Mouse (Mus musculus): Measurements from ENCODE around the gene Vamp2.

GRCm38 (mm10) chr11:69096360-69096986, 8.2 kb downstream of the Vamp2 start:
- no peak for TF ChIP-seq CTCF (conservative IDR thresholded peaks at IDR 0.05; ENCODE audit: low read length)
- no peak for TF ChIP-seq NANOG (IDR thresholded peaks at IDR 0.05; ENCODE audit: borderline replicate concordance, low read length)
- no peak for TF ChIP-seq POU5F1 (IDR thresholded peaks at IDR 0.05; ENCODE audit: borderline replicate concordance, low read length)
